Mouse (Mus musculus) embryonic facial prominence, embryonic 10.5 days (tissue): ENCODE results near the gene Nrg4. TPM values are rescaled to one million over a fixed set of nuclear protein-coding genes. Genes with fewer than 3 reads are reported as not detected.
A peak's percentile ranks its signal among the peaks of the same experiment; 100 is the strongest.

Experiments
- DNase-seq: peaks from one replicate; pipeline ENCODE4 v3.0.0-alpha.2; 2017; ENCODE audit warnings: low spot score
- H3K27ac ChIP-seq: fragments of 300-500 bp; sonication (generic); replicated peaks from 2 replicates; pipeline ENCODE4 v1.5.1; 2016; ENCODE audit warnings: mild to moderate bottlenecking
- H3K27me3 ChIP-seq: fragments of 300-500 bp; sonication (generic); replicated peaks from 2 replicates; pipeline ENCODE4 v1.6.1; 2016; ENCODE audit warnings: low read depth, mild to moderate bottlenecking; ENCODE audit not compliant: poor library complexity, severe bottlenecking
- H3K36me3 ChIP-seq: fragments of 300-500 bp; sonication (generic); replicated peaks from 2 replicates; pipeline ENCODE4 v1.6.1; 2016; ENCODE audit warnings: mild to moderate bottlenecking, moderate library complexity
- H3K4me1 ChIP-seq: fragments of 300-500 bp; sonication (generic); 2 replicates; pipeline ENCODE4 v1.6.1; 2016
- H3K4me3 ChIP-seq: fragments of 300-500 bp; sonication (generic); 2 replicates; pipeline ENCODE4 v1.5.1; 2016; ENCODE audit warnings: mild to moderate bottlenecking, moderate library complexity
- H3K9me3 ChIP-seq: fragments of 300-500 bp; sonication (generic); 2 replicates; pipeline ENCODE4 v1.6.1; 2016; ENCODE audit warnings: mild to moderate bottlenecking
- WGBS: fragments of 180-500 bp; shearing (Covaris S2); methylation state at CpG from one replicate; pipeline ENCODE4 v1.1.7; 2016; 5-methylcytosine and 5-hydroxymethylcytosine counted together
- polyA plus RNA-seq: library from polyadenylated mRNA; unstranded; fragments of >200 nt; fragmentation: Nextera tagmentation; extraction: Ambion mirVana; gene quantifications from 2 replicates; pipeline ENCODE4 v1.2.1, GENCODE M21; 2016

Gene Nrg4
- polyA plus RNA-seq, 1 experiment from 2014 or later = 1.6 TPM

DNA sequence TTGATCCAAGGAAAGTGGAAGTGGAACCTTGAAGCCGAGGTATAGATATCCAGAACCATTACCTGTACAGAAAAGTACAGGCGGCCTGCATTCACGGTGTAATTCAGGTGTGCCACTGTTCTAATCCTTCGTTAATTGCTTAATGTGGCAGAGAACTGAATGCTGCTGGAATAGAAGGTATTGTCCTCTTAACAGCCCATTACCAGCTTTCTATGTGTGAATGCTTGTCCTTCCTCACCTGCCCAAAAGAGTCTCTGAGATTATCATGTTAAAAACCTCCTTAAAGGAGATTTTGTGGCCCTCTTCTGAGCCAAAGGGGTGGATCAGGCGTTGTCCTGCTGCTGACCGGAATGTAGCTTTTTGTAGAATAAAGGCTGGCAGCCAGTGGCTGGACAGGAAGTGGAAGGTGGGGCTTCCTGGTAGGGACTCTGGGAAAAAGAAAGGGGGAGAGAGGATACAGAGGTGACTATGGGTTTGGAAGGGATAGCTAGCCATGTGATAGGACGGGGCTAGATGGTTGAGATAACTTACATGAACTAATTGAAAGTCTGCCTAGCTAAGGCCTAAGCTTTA lies 101.4 kb downstream of the Nrg4 start:
- Histone ChIP-seq H3K36me3 (peaks cover 65% of the 10 kb centered on the region), H3K9me3 (no peaks in the 10 kb centered on the region), H3K4me1 (no peaks in the 10 kb centered on the region), H3K27me3 (no peaks in the 10 kb centered on the region), H3K4me3 (no peak overlapping the region), H3K27ac (no peak overlapping the region)
- WGBS = 86% methylated on average over 7 of the region's 7 CpGs
- no peak for DNase-seq

GRCm38 (mm10) chr9:55217381-55217780 lies 109.3 kb downstream of the Nrg4 start:
- Histone ChIP-seq H3K27ac (no peak overlapping the region), H3K4me1 (no peaks in the 10 kb centered on the region), H3K9me3 (no peaks in the 10 kb centered on the region), H3K4me3 (no peak overlapping the region), H3K36me3 (peaks cover 96% of the 10 kb centered on the region), H3K27me3 (no peaks in the 10 kb centered on the region)
- 94% methylated on average over 3 of the region's 3 CpGs for WGBS
- no peak for DNase-seq

DNA sequence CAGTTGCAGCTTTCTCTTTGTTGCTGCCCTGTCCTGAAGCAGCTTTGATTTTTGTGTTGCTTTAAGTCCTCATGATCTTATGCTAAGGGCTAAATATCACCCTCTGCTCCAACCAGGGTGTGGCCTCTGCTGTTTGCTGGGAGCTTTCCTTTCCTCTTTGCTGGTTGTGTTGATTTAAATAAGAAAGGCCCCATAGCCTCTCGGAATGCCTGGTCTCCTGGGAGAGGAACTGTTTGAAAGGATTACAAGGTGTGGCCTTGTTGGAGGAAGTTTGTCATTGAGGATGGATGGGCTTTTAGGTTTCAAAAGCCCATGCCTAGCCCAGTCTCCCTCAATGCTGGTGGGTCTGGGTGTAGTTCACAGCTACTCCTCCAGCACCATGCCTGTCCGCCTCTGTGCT lies 110.6 kb downstream of the Nrg4 start:
- Histone ChIP-seq H3K27me3 (no peaks in the 10 kb centered on the region), H3K36me3 (peaks cover 91% of the 10 kb centered on the region), H3K4me1 (peaks cover 3% of the 10 kb centered on the region), H3K9me3 (no peaks in the 10 kb centered on the region), H3K27ac (no peak overlapping the region), H3K4me3 (no peak overlapping the region)
- 82% methylated on average over 2 of the region's 2 CpGs for WGBS
- no peak for DNase-seq

DNA sequence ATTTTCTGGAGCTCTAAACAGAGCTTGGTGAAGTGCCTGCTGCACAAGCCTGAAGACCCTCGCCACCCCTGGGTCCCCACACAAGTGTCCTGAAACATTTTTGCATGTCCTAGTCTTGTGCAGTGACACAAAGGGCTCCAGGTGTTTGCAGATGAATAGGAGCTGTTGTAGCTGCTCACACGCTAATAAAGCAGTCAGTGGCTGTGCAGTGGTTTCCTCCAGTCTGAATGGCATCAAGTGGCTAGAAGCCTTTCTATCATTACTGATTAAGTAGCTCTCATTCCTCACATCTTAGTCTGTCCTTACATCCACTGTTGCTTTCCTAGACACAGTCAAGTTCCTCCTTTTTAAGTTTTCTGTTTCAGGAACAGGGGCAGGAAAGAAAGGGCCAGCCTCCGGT lies 111.0 kb downstream of the Nrg4 start:
- no peak for DNase-seq
- no peaks in the 10 kb centered on the region for H3K27me3 ChIP-seq
- peaks cover 4% of the 10 kb centered on the region for H3K4me1 ChIP-seq
- peaks cover 87% of the 10 kb centered on the region for H3K36me3 ChIP-seq
- H3K27ac ChIP-seq = no peak overlapping the region
- no peak overlapping the region for H3K4me3 ChIP-seq
- WGBS = 87% methylated on average over 3 of the region's 3 CpGs
- no peaks in the 10 kb centered on the region for H3K9me3 ChIP-seq

DNA sequence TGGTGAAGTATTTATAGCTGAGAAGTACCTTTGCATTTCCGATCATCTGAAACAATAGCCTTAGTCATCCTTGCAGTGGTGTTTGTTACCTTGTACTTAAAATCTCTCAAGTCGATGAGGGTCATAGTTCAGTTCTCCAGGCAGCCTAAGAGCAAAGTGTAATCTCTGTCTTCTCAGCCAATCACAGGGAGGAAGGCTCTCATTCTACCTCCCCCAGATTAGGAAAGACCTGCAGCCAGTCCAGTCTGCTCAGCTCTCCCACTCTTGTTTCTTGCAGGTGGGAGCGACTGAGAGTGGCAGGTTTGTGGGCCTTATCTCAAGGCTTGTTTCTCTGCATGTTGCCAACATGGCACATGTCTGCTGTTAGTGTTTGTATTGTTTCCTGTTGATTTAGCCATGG lies 111.6 kb downstream of the Nrg4 start:
- Histone ChIP-seq H3K27me3 (no peaks in the 10 kb centered on the region), H3K4me3 (no peak overlapping the region), H3K9me3 (no peaks in the 10 kb centered on the region), H3K4me1 (peaks cover 10% of the 10 kb centered on the region), H3K36me3 (peaks cover 84% of the 10 kb centered on the region), H3K27ac (no peak overlapping the region)
- WGBS = 89% methylated on average over 3 of the region's 3 CpGs
- no peak for DNase-seq

DNA sequence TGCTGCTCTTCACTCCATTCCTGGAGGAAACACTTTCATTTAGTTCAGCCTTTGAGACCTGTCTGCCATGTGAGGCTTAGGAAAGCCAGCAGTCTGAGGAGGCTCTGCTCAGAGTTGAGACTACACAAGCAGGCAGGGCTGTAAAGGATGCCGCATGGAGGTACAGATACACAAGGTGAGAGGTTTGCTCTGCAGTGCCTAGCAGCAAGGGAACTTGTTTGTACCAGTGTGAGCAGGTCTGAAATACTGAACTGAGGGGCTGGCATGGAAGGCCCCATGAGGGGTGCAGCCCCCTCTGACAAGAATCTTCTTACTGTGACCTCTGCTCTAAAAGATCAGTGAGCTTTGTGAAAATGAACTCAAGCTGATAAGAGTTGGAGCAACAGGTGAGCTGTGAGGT lies 113.2 kb downstream of the Nrg4 start:
- 93% methylated on average over 1 of the region's 1 CpGs for WGBS
- Histone ChIP-seq H3K27me3 (no peaks in the 10 kb centered on the region), H3K27ac (no peak overlapping the region), H3K36me3 (peaks cover 67% of the 10 kb centered on the region), H3K4me3 (no peak overlapping the region), H3K9me3 (no peaks in the 10 kb centered on the region), H3K4me1 (peaks cover 23% of the 10 kb centered on the region)
- no peak for DNase-seq

DNA sequence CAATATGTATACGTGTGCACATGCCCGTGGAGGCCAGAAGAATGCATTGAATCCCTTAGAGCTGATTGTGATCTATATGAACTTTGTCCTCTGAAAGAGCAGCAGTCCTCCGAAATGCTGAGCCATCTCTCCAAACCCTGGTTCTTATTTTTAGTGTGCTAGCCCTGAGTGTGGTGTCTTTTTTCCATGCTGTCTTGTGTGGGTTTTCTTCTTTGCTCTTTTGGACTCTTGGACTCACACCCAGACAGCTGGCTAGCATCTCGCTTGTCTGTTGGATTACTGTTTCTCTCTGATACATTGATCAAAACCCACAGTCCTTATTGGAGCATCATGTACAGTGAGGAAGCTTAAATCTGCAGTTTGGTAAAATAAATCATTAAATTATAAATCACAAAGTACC lies 115.0 kb downstream of the Nrg4 start:
- no peak overlapping the region for H3K27ac ChIP-seq
- peaks cover 50% of the 10 kb centered on the region for H3K36me3 ChIP-seq
- 92% methylated on average over 4 of the region's 4 CpGs for WGBS
- peaks cover 26% of the 10 kb centered on the region for H3K4me1 ChIP-seq
- H3K4me3 ChIP-seq = no peak overlapping the region
- H3K27me3 ChIP-seq = no peaks in the 10 kb centered on the region
- H3K9me3 ChIP-seq = no peaks in the 10 kb centered on the region
- DNase-seq = no peak

DNA sequence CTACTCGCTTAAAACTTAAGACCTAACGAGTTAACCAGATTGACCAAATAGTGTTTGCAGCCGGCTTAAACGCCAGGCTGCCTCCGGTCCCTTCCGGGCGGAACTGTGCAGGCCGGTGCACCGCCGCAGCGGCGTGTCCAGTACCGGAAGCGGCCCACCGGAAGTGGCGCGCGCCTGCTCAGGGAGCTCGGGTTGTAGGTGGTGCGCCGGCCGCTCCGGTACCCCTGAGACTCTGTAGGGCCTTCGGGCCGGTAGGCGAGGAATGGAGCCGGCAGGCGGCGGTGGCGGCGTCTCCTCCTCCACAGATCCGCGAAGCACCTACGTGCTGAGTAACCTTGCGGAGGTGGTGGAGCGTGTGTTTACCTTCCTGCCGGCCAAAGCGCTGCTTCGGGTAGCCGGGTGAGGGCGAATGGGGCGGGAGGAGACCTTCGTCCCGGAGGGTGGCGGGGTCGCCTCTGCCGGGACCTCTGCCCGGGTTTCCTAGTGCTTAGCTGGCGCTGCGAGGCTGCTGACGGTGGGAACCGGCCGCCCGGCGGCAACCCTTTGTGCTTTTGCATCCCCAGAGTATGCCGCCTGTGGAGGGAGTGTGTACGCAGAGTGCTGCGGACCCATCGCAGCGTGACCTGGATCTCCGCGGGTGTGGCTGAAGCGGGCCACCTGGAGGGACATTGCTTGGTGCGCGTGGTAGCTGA lies 117.7 kb downstream of the Nrg4 start, which contains the start of gene Fbxo22:
TSS of gene Fbxo22 (plus strand) at position 136 of the 692 bp plus-strand sequence.
- H3K4me3 ChIP-seq = peak within 1 kb of the TSS; percentile 94
- no peaks in the 10 kb centered on the region for H3K27me3 ChIP-seq
- under 1% methylated on average over 65 of the region's 65 CpGs for WGBS
- peak within 1 kb of the TSS; percentile 95 for H3K27ac ChIP-seq
- peaks cover 35% of the 10 kb centered on the region for H3K36me3 ChIP-seq
- H3K4me1 ChIP-seq = peaks cover 26% of the 10 kb centered on the region
- no peaks in the 10 kb centered on the region for H3K9me3 ChIP-seq
- peak; percentile 93 for DNase-seq

DNA sequence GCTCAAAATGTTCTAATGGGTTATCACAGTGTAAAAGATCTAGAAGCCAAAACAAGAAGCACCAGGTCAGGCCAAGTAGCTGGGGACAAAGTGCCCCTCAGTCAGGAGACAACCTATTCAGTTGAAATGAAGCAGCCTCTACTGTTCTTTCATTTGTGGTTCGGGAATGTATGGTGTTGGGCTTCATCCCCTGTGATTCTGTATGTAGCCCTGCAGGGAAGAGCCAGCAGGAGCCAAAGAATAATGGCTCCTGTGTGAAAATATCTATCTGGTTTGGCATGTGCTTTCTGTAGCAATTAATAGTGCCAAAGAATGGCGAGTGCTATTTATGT lies 118.2 kb downstream of the Nrg4 start:
- H3K4me1 ChIP-seq = peaks cover 26% of the 10 kb centered on the region
- WGBS = under 1% methylated on average over 2 of the region's 2 CpGs
- peak overlapping the region; percentile 95 for H3K27ac ChIP-seq
- H3K27me3 ChIP-seq = no peaks in the 10 kb centered on the region
- peak overlapping the region; percentile 94 for H3K4me3 ChIP-seq
- DNase-seq = peak; percentile 10
- peaks cover 32% of the 10 kb centered on the region for H3K36me3 ChIP-seq
- H3K9me3 ChIP-seq = no peaks in the 10 kb centered on the region

GRCm38 (mm10) chr9:55199348-55199747 lies 127.3 kb downstream of the Nrg4 start:
- DNase-seq = no peak
- peaks cover 67% of the 10 kb centered on the region for H3K36me3 ChIP-seq
- H3K9me3 ChIP-seq = no peaks in the 10 kb centered on the region
- H3K27me3 ChIP-seq = no peaks in the 10 kb centered on the region
- no peak overlapping the region for H3K4me3 ChIP-seq
- no peaks in the 10 kb centered on the region for H3K4me1 ChIP-seq
- H3K27ac ChIP-seq = no peak overlapping the region
- 81% methylated on average over 2 of the region's 2 CpGs for WGBS

GRCm38 (mm10) chr9:55198260-55198659 lies 128.4 kb downstream of the Nrg4 start:
- no peak for DNase-seq
- Histone ChIP-seq H3K27me3 (no peaks in the 10 kb centered on the region), H3K36me3 (peaks cover 70% of the 10 kb centered on the region), H3K4me3 (no peak overlapping the region), H3K9me3 (no peaks in the 10 kb centered on the region), H3K27ac (no peak overlapping the region), H3K4me1 (no peaks in the 10 kb centered on the region)
- WGBS = 92% methylated on average over 1 of the region's 1 CpGs

DNA sequence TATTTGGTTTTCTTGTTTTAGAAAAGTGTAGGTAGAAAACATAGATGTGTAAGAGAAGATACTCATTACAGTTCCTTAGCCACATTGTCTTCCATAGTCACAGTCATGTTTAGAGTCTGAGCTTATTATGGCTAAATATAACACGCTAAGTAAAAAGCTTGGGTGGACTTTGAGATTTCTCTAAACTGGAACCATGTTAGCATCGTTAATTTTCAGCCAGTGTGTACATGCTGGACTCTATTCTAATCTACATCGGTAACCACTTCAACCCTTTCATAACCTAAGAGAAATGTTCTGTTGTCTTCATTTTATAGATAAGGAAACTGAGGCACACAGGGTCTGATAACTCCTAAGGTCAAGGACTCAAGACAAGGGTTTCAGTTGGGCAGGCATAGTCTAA lies 130.8 kb downstream of the Nrg4 start:
- 94% methylated on average over 3 of the region's 3 CpGs for WGBS
- H3K27me3 ChIP-seq = no peaks in the 10 kb centered on the region
- no peaks in the 10 kb centered on the region for H3K4me1 ChIP-seq
- H3K4me3 ChIP-seq = no peak overlapping the region
- H3K27ac ChIP-seq = no peak overlapping the region
- H3K36me3 ChIP-seq = peaks cover 69% of the 10 kb centered on the region
- no peaks in the 10 kb centered on the region for H3K9me3 ChIP-seq
- no peak for DNase-seq

GRCm38 (mm10) chr9:55174235-55174634 lies 152.4 kb downstream of the Nrg4 start:
- no peak for DNase-seq
- no peaks in the 10 kb centered on the region for H3K9me3 ChIP-seq
- H3K4me3 ChIP-seq = no peak overlapping the region
- 84% methylated on average over 2 of the region's 2 CpGs for WGBS
- no peak overlapping the region for H3K27ac ChIP-seq
- no peaks in the 10 kb centered on the region for H3K4me1 ChIP-seq
- peaks cover 42% of the 10 kb centered on the region for H3K36me3 ChIP-seq
- no peaks in the 10 kb centered on the region for H3K27me3 ChIP-seq
